28 mouse cellular contexts compared by ENCODE assay signal in the genomic region with DNA sequence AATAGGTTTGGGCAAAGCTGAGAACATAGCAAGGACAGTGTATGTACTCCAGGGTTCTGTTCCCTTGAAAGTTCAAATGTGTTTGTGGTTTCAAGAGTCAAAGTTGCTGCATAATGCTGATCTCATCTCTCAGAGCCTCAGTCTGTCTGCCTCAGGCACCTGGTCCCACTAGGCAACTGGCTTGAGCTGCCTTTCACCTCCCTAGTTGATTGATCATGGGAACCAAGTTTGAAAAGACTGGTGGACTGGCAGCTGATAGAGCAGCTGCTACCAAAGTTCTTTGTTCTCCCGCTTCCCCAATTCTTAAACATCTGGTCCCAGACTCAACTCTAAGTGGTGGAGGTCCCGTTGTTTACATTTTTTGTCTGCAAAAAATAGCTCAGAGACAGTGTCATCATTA. TPM values are rescaled to one million over a fixed set of nuclear protein-coding genes. Genes with fewer than 3 reads are reported as not detected.
DNase-seq lines count a peak whose midpoint lies in the region; ATAC-seq and TF ChIP-seq lines count a peak whose summit lies in the region.
"Had no signal": no experiment of that assay in that cellular context is flagged by ENCODE, and none has a peak within 500 bp of the region (broad histone marks: within the 10 kb centered on the region; RNA-seq: fewer than 3 reads in every experiment).

No protein-coding gene starts in this region.

- TF ChIP-seq CTCF in lung, postnatal 0 days (IDR thresholded peaks at IDR 0.05) = no peak

- H3K27ac ChIP-seq in heart, embryonic 10.5 days = no peak overlapping the region
- H3K27ac ChIP-seq in intestine, embryonic 16.5 days (ENCODE audit: low read length) = no peak overlapping the region
- no peak overlapping the region for H3K27ac ChIP-seq in intestine, embryonic 15.5 days
- H3K27ac ChIP-seq in lung, embryonic 16.5 days (ENCODE audit: low read length) = peak overlapping the region; percentile 18; the same call in 1 of the 2 replicates
- no peak overlapping the region for H3K27ac ChIP-seq in lung, postnatal 0 days (ENCODE audit: low read length)
- H3K27ac ChIP-seq: embryonic facial prominence, embryonic 12.5 days; embryonic facial prominence, embryonic 15.5 days; gastrocnemius, adult 2 months; heart, adult 2 months; hindbrain, embryonic 15.5 days had no signal

- no peaks in the 10 kb centered on the region for H3K9me3 ChIP-seq in heart, embryonic 10.5 days
- no peaks in the 10 kb centered on the region for H3K9me3 ChIP-seq in intestine, embryonic 16.5 days (ENCODE audit: control insufficient read depth, low read length)
- H3K9me3 ChIP-seq in intestine, embryonic 15.5 days = no peaks in the 10 kb centered on the region
- H3K9me3 ChIP-seq in lung, embryonic 16.5 days (ENCODE audit: control insufficient read depth, low read length) = no peaks in the 10 kb centered on the region
- no peaks in the 10 kb centered on the region for H3K9me3 ChIP-seq in lung, postnatal 0 days (ENCODE audit: low read length)
- H3K9me3 ChIP-seq: embryonic facial prominence, embryonic 12.5 days; embryonic facial prominence, embryonic 15.5 days; hindbrain, embryonic 15.5 days had no signal

- no peaks in the 10 kb centered on the region for H3K36me3 ChIP-seq in heart, embryonic 10.5 days
- H3K36me3 ChIP-seq in intestine, embryonic 16.5 days (ENCODE audit: control insufficient read depth, insufficient read depth, low read length) = no peaks in the 10 kb centered on the region
- H3K36me3 ChIP-seq in intestine, embryonic 15.5 days = no peaks in the 10 kb centered on the region
- no peaks in the 10 kb centered on the region for H3K36me3 ChIP-seq in lung, embryonic 16.5 days (ENCODE audit: control insufficient read depth, insufficient read depth, low read length)
- H3K36me3 ChIP-seq in lung, postnatal 0 days (ENCODE audit: insufficient read depth, low read length) = no peaks in the 10 kb centered on the region
- H3K36me3 ChIP-seq: embryonic facial prominence, embryonic 12.5 days; embryonic facial prominence, embryonic 15.5 days; G1E; hindbrain, embryonic 15.5 days had no signal

- peak; percentile 33; the same call in 1 of the 2 replicates for ATAC-seq in intestine, embryonic 16.5 days
- no peak; the same call in 1 of the 2 replicates for ATAC-seq in intestine, embryonic 15.5 days
- ATAC-seq in lung, embryonic 16.5 days (ENCODE audit: low read depth) = peak; percentile 56; the same call in 1 of the 2 replicates
- ATAC-seq in lung, postnatal 0 days = no peak
- peak; percentile 10; the same call in 1 of the 2 replicates for ATAC-seq in granulocyte monocyte progenitor cell, adult 5-6 weeks (replicated peaks; ENCODE audit: poor library complexity, severe bottlenecking)
- ATAC-seq: forebrain, embryonic 14.5 days; forebrain, postnatal 0 days; intestine, postnatal 0 days; Patski had no signal

- 64% methylated on average over 2 of the region's 2 CpGs for WGBS in heart, embryonic 10.5 days
- WGBS in intestine, embryonic 16.5 days = 42% methylated on average over 2 of the region's 2 CpGs
- WGBS in intestine, embryonic 15.5 days = 58% methylated on average over 2 of the region's 2 CpGs
- WGBS in lung, embryonic 16.5 days = 30% methylated on average over 2 of the region's 2 CpGs
- 30% methylated on average over 2 of the region's 2 CpGs for WGBS in lung, postnatal 0 days

- no peak overlapping the region for H3K4me2 ChIP-seq in intestine, embryonic 16.5 days (ENCODE audit: low read depth, low read length)
- H3K4me2 ChIP-seq in intestine, embryonic 15.5 days (replicated peaks) = no peak overlapping the region
- H3K4me2 ChIP-seq in lung, embryonic 16.5 days (ENCODE audit: low read depth, low read length) = no peak overlapping the region
- no peak overlapping the region for H3K4me2 ChIP-seq in lung, postnatal 0 days (replicated peaks; ENCODE audit: low read depth, low read length)
- H3K4me2 ChIP-seq: embryonic facial prominence, embryonic 12.5 days; embryonic facial prominence, embryonic 15.5 days; heart, embryonic 11.5 days; hindbrain, embryonic 15.5 days had no signal

- peak; percentile 53 for DNase-seq in heart, adult 11 months
- no peak for DNase-seq in heart, embryonic 10.5 days (ENCODE audit: low spot score)
- DNase-seq in lung, postnatal 0 days (ENCODE audit: low spot score) = no peak
- no peak for DNase-seq in left cerebral cortex, adult 8-10 months (ENCODE audit: low spot score in 2 of 2)
- DNase-seq: adrenal gland, postnatal 10 days; adrenal gland, postnatal 36 days; B cell, adult 2 months; cerebellum, adult 2 months; cerebellum, adult 9-11 months; cerebellum, postnatal 25 days; forebrain, postnatal 0 days; gastrocnemius, adult 2 months; gastrocnemius, postnatal 14 days; heart, adult 2 months had no signal

- H3K4me3 ChIP-seq in heart, embryonic 10.5 days = no peak overlapping the region
- no peak overlapping the region for H3K4me3 ChIP-seq in intestine, embryonic 16.5 days (ENCODE audit: low read length)
- no peak overlapping the region for H3K4me3 ChIP-seq in intestine, embryonic 15.5 days (replicated peaks)
- H3K4me3 ChIP-seq in lung, embryonic 16.5 days (ENCODE audit: low read length) = no peak overlapping the region
- H3K4me3 ChIP-seq in lung, postnatal 0 days (ENCODE audit: low read depth, low read length) = no peak overlapping the region
- H3K4me3 ChIP-seq: embryonic facial prominence, embryonic 12.5 days; embryonic facial prominence, embryonic 15.5 days; gastrocnemius, adult 2 months; heart, adult 2 months; hindbrain, embryonic 15.5 days had no signal

- no peak for TF ChIP-seq EP300 in lung, postnatal 0 days (IDR thresholded peaks at IDR 0.05)

- H3K4me1 ChIP-seq in heart, embryonic 10.5 days = no peaks in the 10 kb centered on the region
- H3K4me1 ChIP-seq in intestine, embryonic 16.5 days (ENCODE audit: control insufficient read depth, insufficient read depth, low read length) = no peaks in the 10 kb centered on the region
- no peaks in the 10 kb centered on the region for H3K4me1 ChIP-seq in intestine, embryonic 15.5 days (replicated peaks)
- H3K4me1 ChIP-seq in lung, embryonic 16.5 days (replicated peaks; ENCODE audit: control insufficient read depth, insufficient read depth, low read length) = peaks cover 4% of the 10 kb centered on the region
- H3K4me1 ChIP-seq in lung, postnatal 0 days (ENCODE audit: insufficient read depth, low read depth, low read length) = no peaks in the 10 kb centered on the region; the same call in 1 of the 2 replicates
- H3K4me1 ChIP-seq: embryonic facial prominence, embryonic 12.5 days; embryonic facial prominence, embryonic 15.5 days; hindbrain, embryonic 15.5 days had no signal

- H3K9ac ChIP-seq in intestine, embryonic 16.5 days (ENCODE audit: low read depth, low read length) = no peak overlapping the region
- H3K9ac ChIP-seq in intestine, embryonic 15.5 days = no peak overlapping the region
- H3K9ac ChIP-seq in lung, embryonic 16.5 days (ENCODE audit: low read length) = no peak overlapping the region
- no peak overlapping the region for H3K9ac ChIP-seq in lung, postnatal 0 days (replicated peaks; ENCODE audit: low read depth)
- H3K9ac ChIP-seq: embryonic facial prominence, embryonic 12.5 days; embryonic facial prominence, embryonic 15.5 days; forebrain, postnatal 0 days; hindbrain, embryonic 15.5 days had no signal

- no peaks in the 10 kb centered on the region for H3K27me3 ChIP-seq in heart, embryonic 10.5 days (ENCODE audit: insufficient read depth, poor library complexity, severe bottlenecking)
- no peaks in the 10 kb centered on the region for H3K27me3 ChIP-seq in intestine, embryonic 16.5 days (replicated peaks; ENCODE audit: control insufficient read depth, insufficient read depth, low read length)
- no peaks in the 10 kb centered on the region for H3K27me3 ChIP-seq in intestine, embryonic 15.5 days (replicated peaks)
- H3K27me3 ChIP-seq in lung, embryonic 16.5 days (ENCODE audit: control insufficient read depth, insufficient read depth, low read depth, low read length) = no peaks in the 10 kb centered on the region
- no peaks in the 10 kb centered on the region for H3K27me3 ChIP-seq in lung, postnatal 0 days (replicated peaks; ENCODE audit: insufficient read depth, low read length)
- H3K27me3 ChIP-seq: CH12.LX; embryonic facial prominence, embryonic 12.5 days; embryonic facial prominence, embryonic 15.5 days; hindbrain, embryonic 15.5 days; Patski had no signal

RNA-seq across cellular contexts. Expression of a gene that starts 56.6 kb away (rescaled TPM):
- 0.34 and 0.39 TPM in 2 replicates for polyA plus RNA-seq in heart, embryonic 10.5 days (2016; fragmentation: Nextera tagmentation; extraction: Ambion mirVana)
- polyA plus RNA-seq in intestine, embryonic 16.5 days (2015; fragmentation: Nextera tagmentation; extraction: Ambion mirVana) = 1.1 and 1.5 TPM in 2 replicates
- polyA plus RNA-seq in intestine, embryonic 15.5 days (2015; fragmentation: Nextera tagmentation; extraction: Ambion mirVana) = 4.7 and 4.8 TPM in 2 replicates
- polyA plus RNA-seq in lung, embryonic 16.5 days (2015; fragmentation: Nextera tagmentation; extraction: Ambion mirVana) = 9.1 and 12.2 TPM in 2 replicates
- polyA plus RNA-seq in lung, postnatal 0 days (2015; fragmentation: Nextera tagmentation; extraction: Ambion mirVana) = 12.5 and 14.7 TPM in 2 replicates
- not detected in 2 replicates for total RNA-seq in granulocyte monocyte progenitor cell, adult 5-6 weeks (2014; fragmentation: Nextera tagmentation)
- not detected in 2 replicates for total RNA-seq in granulocyte monocyte progenitor cell, adult 5-6 weeks (2017)
- 100 to 1,000 TPM; 113 to 130 (median 124) TPM for total RNA-seq in left cerebral cortex, adult 8-10 months (2022)
- total RNA-seq: CH12.LX; hematopoietic stem cell, adult 5-6 weeks had no signal
- polyA plus RNA-seq: G1E had no signal

Comparison
In these comparisons a context has a peak if more than half of its experiments do, and no peak if none do; other contexts are left out.
1. ATAC-seq: peak in intestine, embryonic 16.5 days (single experiment), lung, embryonic 16.5 days (single experiment) and granulocyte monocyte progenitor cell, adult 5-6 weeks (single experiment); none in intestine, embryonic 15.5 days (single experiment) and lung, postnatal 0 days (single experiment).